Comparison of ENCODE assay signal across 8 mouse cellular contexts in the genomic region with DNA sequence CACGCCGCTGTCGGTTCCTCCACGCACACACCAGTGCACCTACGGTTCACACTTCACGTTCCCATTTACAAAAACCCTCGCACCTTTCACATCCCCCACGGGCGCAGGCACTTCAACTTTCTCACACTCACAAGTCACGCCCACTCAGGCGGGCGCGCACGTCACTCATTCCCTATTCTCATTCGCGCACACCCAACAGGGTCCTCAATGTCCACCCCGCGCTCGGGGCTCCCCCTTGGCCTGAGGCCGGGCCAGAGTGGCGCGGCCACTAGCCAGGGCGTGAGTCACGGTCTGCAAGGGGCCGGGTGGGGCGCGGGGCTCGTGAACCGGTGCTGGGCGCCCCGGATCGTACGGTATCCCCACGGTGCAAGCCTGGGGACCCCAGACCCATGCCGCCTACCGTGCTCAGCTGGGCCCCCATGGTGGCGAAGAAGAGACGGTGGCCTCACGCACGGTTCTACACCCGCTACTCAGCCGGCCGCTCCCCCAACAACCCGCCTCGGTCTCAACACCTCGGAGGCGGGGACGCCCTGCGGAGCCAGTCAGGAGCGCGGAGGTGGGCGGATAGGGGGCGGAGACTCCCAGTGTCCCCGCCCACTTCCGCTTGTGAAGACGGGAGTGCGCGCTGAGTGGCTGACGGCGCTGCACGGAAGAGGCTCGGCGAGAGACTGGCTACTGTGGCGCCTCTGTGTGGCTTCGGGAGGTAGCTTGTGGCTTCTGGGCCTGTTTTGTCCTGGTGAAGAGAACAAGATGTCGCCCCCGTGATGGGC. TPM values are rescaled to one million over a fixed set of nuclear protein-coding genes. Genes with fewer than 3 reads are reported as not detected.
A peak's percentile ranks its signal among the peaks of the same experiment; 100 is the strongest.
DNase-seq lines count a peak whose midpoint lies in the region; ATAC-seq and TF ChIP-seq lines count a peak whose summit lies in the region.

No protein-coding gene starts in this region.

- no peaks in the 10 kb centered on the region for H3K9me3 ChIP-seq in ES-Bruce4 (replicated peaks; ENCODE audit: control insufficient read depth, insufficient read depth, low read length, poor library complexity, severe bottlenecking)
- H3K9me3 ChIP-seq in forebrain, embryonic 14.5 days (replicated peaks; ENCODE audit: control insufficient read depth, low read length), result no peaks in the 10 kb centered on the region

- peak overlapping the region; percentile 65 for H3K4me2 ChIP-seq in forebrain, embryonic 14.5 days (ENCODE audit: low read length)

- H3K27me3 ChIP-seq in ES-Bruce4 (ENCODE audit: control insufficient read depth, insufficient read depth, low read length, poor library complexity, severe bottlenecking), result no peaks in the 10 kb centered on the region
- no peaks in the 10 kb centered on the region for H3K27me3 ChIP-seq in forebrain, embryonic 14.5 days (replicated peaks; ENCODE audit: control insufficient read depth, insufficient read depth, low read length)

- ATAC-seq in cerebellum, adult (ENCODE audit: insufficient number of reproducible peaks, low FRiP score, low TSS enrichment), result peak; percentile 88
- ATAC-seq in forebrain, embryonic 14.5 days, result peak; percentile 100
- ATAC-seq in neutrophil, adult 5-6 weeks (ENCODE audit: extremely low read depth, insufficient number of reproducible peaks, low FRiP score, poor library complexity, severe bottlenecking), result peak; percentile 89

- peak; percentile 88 for TF ChIP-seq POLR2A in ES-Bruce4 (IDR thresholded peaks at IDR 0.05; ENCODE audit: insufficient read depth, low read length)
- peak; percentile 88; the same call in 1 of the 2 replicates for TF ChIP-seq POLR2A in lung, adult 2 months (IDR thresholded peaks at IDR 0.05; ENCODE audit: borderline replicate concordance, extremely low read depth, low read depth, low read length)

- peak overlapping the region; percentile 48; the same call in 1 of the 2 replicates for H3K27ac ChIP-seq in ES-Bruce4 (ENCODE audit: insufficient read depth, low read length)
- peak overlapping the region; percentile 75 for H3K27ac ChIP-seq in forebrain, embryonic 14.5 days (ENCODE audit: low read depth, low read length)

- peak overlapping the region; percentile 56 for H3K9ac ChIP-seq in ES-Bruce4 (ENCODE audit: low read depth, poor library complexity, severe bottlenecking)
- peak overlapping the region; percentile 88 for H3K9ac ChIP-seq in forebrain, embryonic 14.5 days (ENCODE audit: low read length)

- peaks cover 3% of the 10 kb centered on the region for H3K4me1 ChIP-seq in ES-Bruce4 (ENCODE audit: control insufficient read depth, insufficient read depth, low read length)
- H3K4me1 ChIP-seq in forebrain, embryonic 14.5 days (ENCODE audit: control insufficient read depth, insufficient read depth, low read length), result peaks cover 13% of the 10 kb centered on the region
- peaks cover 39% of the 10 kb centered on the region for H3K4me1 ChIP-seq in lung, adult 2 months (ENCODE audit: control insufficient read depth, insufficient read depth, low read length)

- TF ChIP-seq EP300 in ES-Bruce4 (IDR thresholded peaks at IDR 0.05; ENCODE audit: insufficient read depth, low read depth, low read length), result no peak

- TF ChIP-seq CTCF in ES-Bruce4 (IDR thresholded peaks at IDR 0.05; ENCODE audit: low read depth, low read length), result no peak
- TF ChIP-seq CTCF in lung, adult 2 months (IDR thresholded peaks at IDR 0.05; ENCODE audit: insufficient read depth, low read length), result 0 out of 2 replicates have a peak, but pooled peaks have one; percentile 22

- WGBS in forebrain, embryonic 14.5 days, result under 1% methylated on average over 65 of the region's 67 CpGs
- WGBS in lung, adult 2 months, result under 1% methylated on average over 67 of the region's 67 CpGs

- intact Hi-C loops in heart, postnatal 25 days (cut with DNase I), result loop anchor here (2.0 to 5.0 kb wide), 2 partner anchors 23 to 35 kb away; partner anchors contain the start of gene Poldip3

- peak overlapping the region; percentile 86 for H3K4me3 ChIP-seq in ES-Bruce4 (ENCODE audit: low read depth, low read length)
- peak overlapping the region; percentile 89 for H3K4me3 ChIP-seq in forebrain, embryonic 14.5 days (ENCODE audit: low read depth, low read length)
- peak overlapping the region; percentile 73 for H3K4me3 ChIP-seq in lung, adult 2 months (replicated peaks; ENCODE audit: extremely low read depth, low read depth, low read length)

- H3K36me3 ChIP-seq in ES-Bruce4 (ENCODE audit: control insufficient read depth, insufficient read depth, low read length, poor library complexity, severe bottlenecking), result no peaks in the 10 kb centered on the region
- H3K36me3 ChIP-seq in forebrain, embryonic 14.5 days (ENCODE audit: control insufficient read depth, insufficient read depth, low read length), result no peaks in the 10 kb centered on the region

- DNase-seq in forebrain, embryonic 14.5 days (ENCODE audit: low spot score), result peak; percentile 99
- DNase-seq in heart, postnatal 25 days (ENCODE audit: low spot score), result peak; percentile 97
- peak; percentile 93 to 97 for DNase-seq in layer of hippocampus, adult 18-20 months (ENCODE audit: low spot score in 2 of 2)
- peak; percentile 94 for DNase-seq in lung, adult 2 months
- peak; percentile 95 for DNase-seq in thymus, adult 18-20 months

RNA-seq across cellular contexts. Expression of gene Cyb5r3, which starts 0.5 kb away (rescaled TPM):
- 188 and 200 TPM in 2 replicates for polyA plus RNA-seq in ES-Bruce4 (2011; ENCODE audit: insufficient read depth, insufficient read length, low read depth, missing spikeins)
- 63.3 and 75.1 TPM in 2 replicates for polyA plus RNA-seq in forebrain, embryonic 14.5 days (2014; fragmentation: Nextera tagmentation; extraction: Ambion mirVana)
- 10 to 100 TPM; 80.4 to 85.5 TPM for total RNA-seq in heart, postnatal 25 days (2021)
- 10 to 100 TPM; 71.2 to 71.5 TPM for total RNA-seq in layer of hippocampus, adult 18-20 months (2021)
- 438 and 440 TPM in 2 replicates for polyA plus RNA-seq in lung, adult 2 months (2012; rRNA removed)
- 22.5 and 30.8 TPM in 2 replicates for total RNA-seq in neutrophil, adult 5-6 weeks (2017)

RNA-seq across cellular contexts. Expression of gene Poldip3, which starts 22.7 kb away (rescaled TPM):
- 97.9 and 113 TPM in 2 replicates for polyA plus RNA-seq in ES-Bruce4 (2011; ENCODE audit: insufficient read depth, insufficient read length, low read depth, missing spikeins)
- polyA plus RNA-seq in forebrain, embryonic 14.5 days (2014; fragmentation: Nextera tagmentation; extraction: Ambion mirVana), result 158 and 167 TPM in 2 replicates
- 10 to 100 TPM; 27.3 to 29.8 TPM for total RNA-seq in heart, postnatal 25 days (2021)
- total RNA-seq in layer of hippocampus, adult 18-20 months (2021), result 10 to 100 TPM; 90.1 to 93.9 TPM
- polyA plus RNA-seq in lung, adult 2 months (2012; rRNA removed), result 46.5 and 55.8 TPM in 2 replicates
- total RNA-seq in neutrophil, adult 5-6 weeks (2017), result 115 and 129 TPM in 2 replicates

RNA-seq across cellular contexts. Expression of gene Rrp7a, which starts 49.3 kb away (rescaled TPM):
- 90.8 and 102 TPM in 2 replicates for polyA plus RNA-seq in ES-Bruce4 (2011; ENCODE audit: insufficient read depth, insufficient read length, low read depth, missing spikeins)
- polyA plus RNA-seq in forebrain, embryonic 14.5 days (2014; fragmentation: Nextera tagmentation; extraction: Ambion mirVana), result 64.2 and 67.3 TPM in 2 replicates
- 10 to 100 TPM; 40.3 to 41.9 TPM for total RNA-seq in heart, postnatal 25 days (2021)
- 100 to 1,000 TPM; 163 to 164 TPM for total RNA-seq in layer of hippocampus, adult 18-20 months (2021)
- 82.1 and 85.3 TPM in 2 replicates for polyA plus RNA-seq in lung, adult 2 months (2012; rRNA removed)
- 41.4 and 43.3 TPM in 2 replicates for total RNA-seq in neutrophil, adult 5-6 weeks (2017)

Comparison
In these comparisons a context has a peak if more than half of its experiments do, and no peak if none do; other contexts are left out.
1. Peak in every context shown above with its lines: DNase-seq, ATAC-seq, H3K4me3 ChIP-seq and H3K27ac ChIP-seq.